Mouse (Mus musculus): ENCODE data around the gene Tnni3k. TPM values are rescaled to one million over a fixed set of nuclear protein-coding genes. Genes with fewer than 3 reads are reported as not detected.

Tnni3k gene
- polyA plus RNA-seq, 1 experiment: not detected

GRCm38 (mm10) chr3:154880108-154880507, 175.1 kb downstream of the Tnni3k start:
- H3K27ac ChIP-seq (ENCODE audit: insufficient read depth, low read length): no peak overlapping the region

GRCm38 (mm10) chr3:154879515-154879914, 175.7 kb downstream of the Tnni3k start:
- TF ChIP-seq POLR2A (IDR thresholded peaks at IDR 0.05; ENCODE audit: low read depth, low read length): no peak
- no peak for TF ChIP-seq CTCF (IDR thresholded peaks at IDR 0.05; ENCODE audit: extremely low read depth, insufficient read depth, insufficient read length, insufficient replicate concordance)
- no peak for DNase-seq (ENCODE audit: low read depth in 1 of 2, low spot score in 2 of 2)
- no peak overlapping the region for H3K4me3 ChIP-seq (ENCODE audit: extremely low read depth, insufficient read depth, insufficient read length)
- no peak overlapping the region for H3K27ac ChIP-seq (ENCODE audit: insufficient read depth, low read length)
- WGBS: 55% methylated on average over 2 of the region's 2 CpGs
- H3K4me1 ChIP-seq (ENCODE audit: control insufficient read depth, insufficient read depth, insufficient read length): no peaks in the 10 kb centered on the region
- H3K36me3 ChIP-seq (ENCODE audit: control insufficient read depth, insufficient read depth, low read length): no peaks in the 10 kb centered on the region
- no peaks in the 10 kb centered on the region for H3K27me3 ChIP-seq (ENCODE audit: control insufficient read depth, insufficient read depth, low read length)

More at GRCm38 (mm10) chr3:154880108-154880507, 175.1 kb downstream of the Tnni3k start:
- Histone ChIP-seq H3K36me3 (ENCODE audit: control insufficient read depth, insufficient read depth, low read length) (no peaks in the 10 kb centered on the region), H3K27me3 (ENCODE audit: control insufficient read depth, insufficient read depth, low read length) (no peaks in the 10 kb centered on the region), H3K4me1 (ENCODE audit: control insufficient read depth, insufficient read depth, insufficient read length) (no peaks in the 10 kb centered on the region), H3K4me3 (ENCODE audit: extremely low read depth, insufficient read depth, insufficient read length) (no peak overlapping the region)
- no peak for DNase-seq (ENCODE audit: low read depth in 1 of 2, low spot score in 2 of 2)
- WGBS: 87% methylated on average over 5 of the region's 5 CpGs
- no peak for TF ChIP-seq POLR2A (IDR thresholded peaks at IDR 0.05; ENCODE audit: low read depth, low read length)
- TF ChIP-seq CTCF (IDR thresholded peaks at IDR 0.05; ENCODE audit: extremely low read depth, insufficient read depth, insufficient read length, insufficient replicate concordance): no peak

GRCm38 (mm10) chr3:154879080-154879479, 176.1 kb downstream of the Tnni3k start:
- TF ChIP-seq POLR2A (IDR thresholded peaks at IDR 0.05; ENCODE audit: low read depth, low read length) (no peak), CTCF (IDR thresholded peaks at IDR 0.05; ENCODE audit: extremely low read depth, insufficient read depth, insufficient read length, insufficient replicate concordance) (no peak)
- Histone ChIP-seq H3K4me3 (ENCODE audit: extremely low read depth, insufficient read depth, insufficient read length) (no peak overlapping the region), H3K4me1 (ENCODE audit: control insufficient read depth, insufficient read depth, insufficient read length) (no peaks in the 10 kb centered on the region), H3K27ac (ENCODE audit: insufficient read depth, low read length) (no peak overlapping the region), H3K36me3 (ENCODE audit: control insufficient read depth, insufficient read depth, low read length) (no peaks in the 10 kb centered on the region), H3K27me3 (ENCODE audit: control insufficient read depth, insufficient read depth, low read length) (no peaks in the 10 kb centered on the region)
- DNase-seq (ENCODE audit: low read depth in 1 of 2, low spot score in 2 of 2): no peak
- WGBS: 97% methylated on average over 1 of the region's 1 CpGs

GRCm38 (mm10) chr3:154868807-154869206, 186.4 kb downstream of the Tnni3k start:
- Histone ChIP-seq H3K4me1 (ENCODE audit: control insufficient read depth, insufficient read depth, insufficient read length) (no peaks in the 10 kb centered on the region), H3K27ac (ENCODE audit: insufficient read depth, low read length) (no peak overlapping the region), H3K4me3 (ENCODE audit: extremely low read depth, insufficient read depth, insufficient read length) (no peak overlapping the region), H3K36me3 (ENCODE audit: control insufficient read depth, insufficient read depth, low read length) (no peaks in the 10 kb centered on the region), H3K27me3 (ENCODE audit: control insufficient read depth, insufficient read depth, low read length) (no peaks in the 10 kb centered on the region)
- DNase-seq (ENCODE audit: low read depth in 1 of 2, low spot score in 2 of 2): no peak
- 88% methylated on average over 4 of the region's 4 CpGs for WGBS
- TF ChIP-seq CTCF (IDR thresholded peaks at IDR 0.05; ENCODE audit: extremely low read depth, insufficient read depth, insufficient read length, insufficient replicate concordance) (no peak), POLR2A (IDR thresholded peaks at IDR 0.05; ENCODE audit: low read depth, low read length) (no peak)

GRCm38 (mm10) chr3:154861921-154862320, 193.3 kb downstream of the Tnni3k start:
- no peaks in the 10 kb centered on the region for H3K27me3 ChIP-seq (ENCODE audit: control insufficient read depth, insufficient read depth, low read length)
- no peaks in the 10 kb centered on the region for H3K36me3 ChIP-seq (ENCODE audit: control insufficient read depth, insufficient read depth, low read length)
- DNase-seq (ENCODE audit: low read depth in 1 of 2, low spot score in 2 of 2): no peak
- TF ChIP-seq POLR2A (IDR thresholded peaks at IDR 0.05; ENCODE audit: low read depth, low read length): no peak
- TF ChIP-seq CTCF (IDR thresholded peaks at IDR 0.05; ENCODE audit: extremely low read depth, insufficient read depth, insufficient read length, insufficient replicate concordance): no peak
- no peak overlapping the region for H3K4me3 ChIP-seq (ENCODE audit: extremely low read depth, insufficient read depth, insufficient read length)
- no peak overlapping the region for H3K27ac ChIP-seq (ENCODE audit: insufficient read depth, low read length)
- WGBS: 91% methylated on average over 6 of the region's 6 CpGs
- H3K4me1 ChIP-seq (ENCODE audit: control insufficient read depth, insufficient read depth, insufficient read length): no peaks in the 10 kb centered on the region

GRCm38 (mm10) chr3:154859721-154860120, 195.5 kb downstream of the Tnni3k start:
- 67% methylated on average over 3 of the region's 3 CpGs for WGBS
- no peak overlapping the region for H3K4me3 ChIP-seq (ENCODE audit: extremely low read depth, insufficient read depth, insufficient read length)
- no peaks in the 10 kb centered on the region for H3K36me3 ChIP-seq (ENCODE audit: control insufficient read depth, insufficient read depth, low read length)
- no peaks in the 10 kb centered on the region for H3K27me3 ChIP-seq (ENCODE audit: control insufficient read depth, insufficient read depth, low read length)
- TF ChIP-seq CTCF (IDR thresholded peaks at IDR 0.05; ENCODE audit: extremely low read depth, insufficient read depth, insufficient read length, insufficient replicate concordance): no peak
- no peak for TF ChIP-seq POLR2A (IDR thresholded peaks at IDR 0.05; ENCODE audit: low read depth, low read length)
- H3K27ac ChIP-seq (ENCODE audit: insufficient read depth, low read length): no peak overlapping the region
- DNase-seq (ENCODE audit: low read depth in 1 of 2, low spot score in 2 of 2): no peak
- H3K4me1 ChIP-seq (ENCODE audit: control insufficient read depth, insufficient read depth, insufficient read length): no peaks in the 10 kb centered on the region

- 63% methylated on average over 6 of the region's 6 CpGs for WGBS
- H3K36me3 ChIP-seq (ENCODE audit: control insufficient read depth, insufficient read depth, low read length): no peaks in the 10 kb centered on the region
- H3K4me3 ChIP-seq (ENCODE audit: extremely low read depth, insufficient read depth, insufficient read length): no peak overlapping the region
Measured at GRCm38 (mm10) chr3:154853257-154853656, 201.9 kb downstream of the Tnni3k start.

More at GRCm38 (mm10) chr3:154853257-154853656, 201.9 kb downstream of the Tnni3k start:
- DNase-seq (ENCODE audit: low read depth in 1 of 2, low spot score in 2 of 2): no peak
- no peaks in the 10 kb centered on the region for H3K4me1 ChIP-seq (ENCODE audit: control insufficient read depth, insufficient read depth, insufficient read length)
- H3K27ac ChIP-seq (ENCODE audit: insufficient read depth, low read length): no peak overlapping the region
- H3K27me3 ChIP-seq (ENCODE audit: control insufficient read depth, insufficient read depth, low read length): no peaks in the 10 kb centered on the region
- no peak for TF ChIP-seq CTCF (IDR thresholded peaks at IDR 0.05; ENCODE audit: extremely low read depth, insufficient read depth, insufficient read length, insufficient replicate concordance)
- no peak for TF ChIP-seq POLR2A (IDR thresholded peaks at IDR 0.05; ENCODE audit: low read depth, low read length)

All from spleen, adult 2 months (tissue).